ENCODE assay signal across 11 mouse cellular contexts in the genomic region with DNA sequence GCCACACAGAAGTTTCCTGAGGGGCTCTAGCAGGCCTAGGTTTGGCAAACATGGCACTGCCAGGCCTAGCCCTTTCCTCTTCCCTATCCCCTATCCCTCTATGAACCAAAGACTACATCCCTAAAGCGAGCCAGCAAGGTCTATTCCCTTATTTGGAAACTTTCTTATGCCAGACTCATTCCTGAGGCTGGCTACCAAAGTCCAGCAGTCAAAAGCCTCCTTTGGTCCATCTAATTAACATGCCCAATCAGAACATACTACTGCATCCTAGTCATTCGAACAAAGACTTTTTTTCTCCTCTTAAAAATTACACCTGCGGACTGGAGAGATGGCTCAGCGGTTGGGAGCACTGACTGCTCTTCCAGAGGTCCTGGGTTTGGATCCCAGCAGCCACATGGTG.
"Had no signal": no experiment of that assay in that cellular context is flagged by ENCODE, and none has a peak within 500 bp of the region (broad histone marks: within the 10 kb centered on the region; RNA-seq: fewer than 3 reads in every experiment).

No protein-coding gene starts in this region.

- DNase-seq: forebrain, postnatal 0 days; gastrocnemius, postnatal 14 days; gastrocnemius, postnatal 36 days; heart, adult 11 months; heart, adult 2 months; heart, postnatal 14 days; heart, postnatal 36 days; kidney, adult 18-20 months; layer of hippocampus, adult 9-11 months; layer of hippocampus, postnatal 36 days; left cerebral cortex, postnatal 4 days had no signal
